Mouse (Mus musculus): ENCODE measurements around the gene Sik2. TPM values are rescaled to one million over a fixed set of nuclear protein-coding genes. Genes with fewer than 3 reads are reported as not detected.

Sik2 gene
- polyA plus RNA-seq, 1 experiment from 2014 or later, result 14.2 TPM

- Histone ChIP-seq H3K4me3 (ENCODE audit: low read depth, low read length) (no peak overlapping the region), H3K27ac (replicated peaks; ENCODE audit: low read depth, low read length) (no peak overlapping the region), H3K4me1 (ENCODE audit: control insufficient read depth, insufficient read depth, low read length) (no peaks in the 10 kb centered on the region), H3K9me3 (replicated peaks; ENCODE audit: control insufficient read depth, low read length) (no peaks in the 10 kb centered on the region), H3K9ac (replicated peaks; ENCODE audit: low read length) (no peak overlapping the region), H3K27me3 (ENCODE audit: control insufficient read depth, insufficient read depth, low read length) (no peaks in the 10 kb centered on the region), H3K36me3 (replicated peaks; ENCODE audit: control insufficient read depth, insufficient read depth, low read depth, low read length) (no peaks in the 10 kb centered on the region), H3K4me2 (ENCODE audit: low read depth, low read length) (no peak overlapping the region)
- DNase-seq (ENCODE audit: low spot score) (no peak), ATAC-seq (replicated peaks; ENCODE audit: insufficient number of reproducible peaks, low FRiP score, low TSS enrichment, low read depth) (no peak)
- WGBS, result 85% methylated on average over 5 of the region's 5 CpGs
Measured at GRCm38 (mm10) chr9:50922363-50923153, 86.3 kb downstream of the Sik2 start.

- H3K27ac ChIP-seq (replicated peaks; ENCODE audit: low read depth, low read length), result no peak overlapping the region
- no peaks in the 10 kb centered on the region for H3K4me1 ChIP-seq (ENCODE audit: control insufficient read depth, insufficient read depth, low read length)
- WGBS, result 86% methylated on average over 3 of the region's 3 CpGs
- H3K27me3 ChIP-seq (ENCODE audit: control insufficient read depth, insufficient read depth, low read length), result no peaks in the 10 kb centered on the region
- no peak for DNase-seq (ENCODE audit: low spot score)
- H3K36me3 ChIP-seq (replicated peaks; ENCODE audit: control insufficient read depth, insufficient read depth, low read depth, low read length), result no peaks in the 10 kb centered on the region
- H3K9ac ChIP-seq (replicated peaks; ENCODE audit: low read length), result no peak overlapping the region
- no peak overlapping the region for H3K4me3 ChIP-seq (ENCODE audit: low read depth, low read length)
- no peak for ATAC-seq (replicated peaks; ENCODE audit: insufficient number of reproducible peaks, low FRiP score, low TSS enrichment, low read depth)
- no peaks in the 10 kb centered on the region for H3K9me3 ChIP-seq (replicated peaks; ENCODE audit: control insufficient read depth, low read length)
- H3K4me2 ChIP-seq (ENCODE audit: low read depth, low read length), result no peak overlapping the region
Measured at GRCm38 (mm10) chr9:50920933-50921895, 87.7 kb downstream of the Sik2 start.

- no peaks in the 10 kb centered on the region for H3K27me3 ChIP-seq (ENCODE audit: control insufficient read depth, insufficient read depth, low read length)
- DNase-seq (ENCODE audit: low spot score) (no peak), ATAC-seq (replicated peaks; ENCODE audit: insufficient number of reproducible peaks, low FRiP score, low TSS enrichment, low read depth) (no peak)
- 94% methylated on average over 2 of the region's 2 CpGs for WGBS
- no peak overlapping the region for H3K27ac ChIP-seq (replicated peaks; ENCODE audit: low read depth, low read length)
- H3K9me3 ChIP-seq (replicated peaks; ENCODE audit: control insufficient read depth, low read length), result no peaks in the 10 kb centered on the region
- H3K4me2 ChIP-seq (ENCODE audit: low read depth, low read length), result no peak overlapping the region
- no peak overlapping the region for H3K4me3 ChIP-seq (ENCODE audit: low read depth, low read length)
- no peak overlapping the region for H3K9ac ChIP-seq (replicated peaks; ENCODE audit: low read length)
- H3K36me3 ChIP-seq (replicated peaks; ENCODE audit: control insufficient read depth, insufficient read depth, low read depth, low read length), result no peaks in the 10 kb centered on the region
- H3K4me1 ChIP-seq (ENCODE audit: control insufficient read depth, insufficient read depth, low read length), result no peaks in the 10 kb centered on the region
Measured at GRCm38 (mm10) chr9:50919554-50919953, 89.3 kb downstream of the Sik2 start.

GRCm38 (mm10) chr9:50918131-50918530 is 90.7 kb downstream of the Sik2 start:
- no peaks in the 10 kb centered on the region for H3K4me1 ChIP-seq (ENCODE audit: control insufficient read depth, insufficient read depth, low read length)
- H3K27ac ChIP-seq (replicated peaks; ENCODE audit: low read depth, low read length), result no peak overlapping the region
- no peak overlapping the region for H3K9ac ChIP-seq (replicated peaks; ENCODE audit: low read length)
- no peak overlapping the region for H3K4me3 ChIP-seq (ENCODE audit: low read depth, low read length)
- H3K27me3 ChIP-seq (ENCODE audit: control insufficient read depth, insufficient read depth, low read length), result no peaks in the 10 kb centered on the region
- H3K36me3 ChIP-seq (replicated peaks; ENCODE audit: control insufficient read depth, insufficient read depth, low read depth, low read length), result no peaks in the 10 kb centered on the region
- no peak for DNase-seq (ENCODE audit: low spot score)
- no peaks in the 10 kb centered on the region for H3K9me3 ChIP-seq (replicated peaks; ENCODE audit: control insufficient read depth, low read length)
- H3K4me2 ChIP-seq (ENCODE audit: low read depth, low read length), result no peak overlapping the region
- 85% methylated on average over 3 of the region's 3 CpGs for WGBS
- ATAC-seq (replicated peaks; ENCODE audit: insufficient number of reproducible peaks, low FRiP score, low TSS enrichment, low read depth), result no peak

- H3K9me3 ChIP-seq (replicated peaks; ENCODE audit: control insufficient read depth, low read length), result no peaks in the 10 kb centered on the region
- no peak overlapping the region for H3K9ac ChIP-seq (replicated peaks; ENCODE audit: low read length)
- no peak for ATAC-seq (replicated peaks; ENCODE audit: insufficient number of reproducible peaks, low FRiP score, low TSS enrichment, low read depth)
- WGBS, result 93% methylated on average over 7 of the region's 7 CpGs
- no peak overlapping the region for H3K4me3 ChIP-seq (ENCODE audit: low read depth, low read length)
- H3K36me3 ChIP-seq (replicated peaks; ENCODE audit: control insufficient read depth, insufficient read depth, low read depth, low read length), result no peaks in the 10 kb centered on the region
- no peak overlapping the region for H3K4me2 ChIP-seq (ENCODE audit: low read depth, low read length)
- H3K4me1 ChIP-seq (ENCODE audit: control insufficient read depth, insufficient read depth, low read length), result no peaks in the 10 kb centered on the region
- H3K27me3 ChIP-seq (ENCODE audit: control insufficient read depth, insufficient read depth, low read length), result no peaks in the 10 kb centered on the region
- no peak overlapping the region for H3K27ac ChIP-seq (replicated peaks; ENCODE audit: low read depth, low read length)
- DNase-seq (ENCODE audit: low spot score), result no peak
Measured at GRCm38 (mm10) chr9:50911861-50912515, 96.9 kb downstream of the Sik2 start.

GRCm38 (mm10) chr9:50905321-50905720 is 103.6 kb downstream of the Sik2 start:
- no peaks in the 10 kb centered on the region for H3K27me3 ChIP-seq (ENCODE audit: control insufficient read depth, insufficient read depth, low read length)
- no peak overlapping the region for H3K4me3 ChIP-seq (ENCODE audit: low read depth, low read length)
- no peaks in the 10 kb centered on the region for H3K4me1 ChIP-seq (ENCODE audit: control insufficient read depth, insufficient read depth, low read length)
- H3K9me3 ChIP-seq (replicated peaks; ENCODE audit: control insufficient read depth, low read length), result no peaks in the 10 kb centered on the region
- ATAC-seq (replicated peaks; ENCODE audit: insufficient number of reproducible peaks, low FRiP score, low TSS enrichment, low read depth) (no peak), DNase-seq (ENCODE audit: low spot score) (no peak)
- no peak overlapping the region for H3K9ac ChIP-seq (replicated peaks; ENCODE audit: low read length)
- no peaks in the 10 kb centered on the region for H3K36me3 ChIP-seq (replicated peaks; ENCODE audit: control insufficient read depth, insufficient read depth, low read depth, low read length)
- H3K27ac ChIP-seq (replicated peaks; ENCODE audit: low read depth, low read length), result no peak overlapping the region
- WGBS, result 85% methylated on average over 3 of the region's 3 CpGs
- H3K4me2 ChIP-seq (ENCODE audit: low read depth, low read length), result no peak overlapping the region

- H3K27ac ChIP-seq (replicated peaks; ENCODE audit: low read depth, low read length), result no peak overlapping the region
- no peak overlapping the region for H3K9ac ChIP-seq (replicated peaks; ENCODE audit: low read length)
- no peak for DNase-seq (ENCODE audit: low spot score)
- H3K36me3 ChIP-seq (replicated peaks; ENCODE audit: control insufficient read depth, insufficient read depth, low read depth, low read length), result no peaks in the 10 kb centered on the region
- H3K4me3 ChIP-seq (ENCODE audit: low read depth, low read length), result no peak overlapping the region
- 68% methylated on average over 6 of the region's 6 CpGs for WGBS
- no peaks in the 10 kb centered on the region for H3K27me3 ChIP-seq (ENCODE audit: control insufficient read depth, insufficient read depth, low read length)
- H3K4me2 ChIP-seq (ENCODE audit: low read depth, low read length), result no peak overlapping the region
- ATAC-seq (replicated peaks; ENCODE audit: insufficient number of reproducible peaks, low FRiP score, low TSS enrichment, low read depth), result no peak
- no peaks in the 10 kb centered on the region for H3K9me3 ChIP-seq (replicated peaks; ENCODE audit: control insufficient read depth, low read length)
- H3K4me1 ChIP-seq (ENCODE audit: control insufficient read depth, insufficient read depth, low read length), result no peaks in the 10 kb centered on the region
Measured at GRCm38 (mm10) chr9:50904196-50904847, 104.6 kb downstream of the Sik2 start.

Measured in embryonic facial prominence, embryonic 11.5 days (tissue).